Mouse (Mus musculus) cortical plate, adult 2 months (tissue): ENCODE results near the gene 4932438A13Rik. TPM values are rescaled to one million over a fixed set of nuclear protein-coding genes. Genes with fewer than 3 reads are reported as not detected.

Experiments
- H3K27ac ChIP-seq: fragments of 200-500 bp; 2 replicates; pipeline ENCODE4 v1.5.1; 2012; ENCODE audit warnings: low read length, control low read depth, inconsistent platforms; ENCODE audit not compliant: insufficient read depth
- H3K4me1 ChIP-seq: fragments of 200-500 bp; 2 replicates; pipeline ENCODE4 v1.6.1; 2011; ENCODE audit warnings: low read length; ENCODE audit not compliant: control insufficient read depth, insufficient read depth
- H3K4me3 ChIP-seq: fragments of 200-500 bp; 2 replicates; pipeline ENCODE4 v1.5.1; 2011; ENCODE audit warnings: mild to moderate bottlenecking, low read length, control low read depth; ENCODE audit not compliant: insufficient read depth
- CTCF ChIP-seq: fragments of 200-500 bp; IDR thresholded peaks from 2 replicates; pipeline ENCODE4 v1.5.1; 2011; ENCODE audit warnings: mild to moderate bottlenecking, control low read depth, low read length; ENCODE audit not compliant: insufficient read depth; ENCODE audit errors: extremely low read depth
- POLR2A ChIP-seq: fragments of 200-500 bp; IDR thresholded peaks from 2 replicates; pipeline ENCODE4 v1.6.1; 2011; ENCODE audit warnings: mild to moderate bottlenecking, low read length, control low read depth; ENCODE audit not compliant: insufficient read depth; ENCODE audit errors: extremely low read depth
- polyA plus RNA-seq: library from polyadenylated mRNA; depleted of rRNA; stranded (reverse); fragments of >200 nt; gene quantifications from 2 replicates; pipeline ENCODE4 v1.2.3, GENCODE M21; 2012

4932438A13Rik gene
- polyA plus RNA-seq, 1 experiment: 48.3 TPM

- H3K4me3 ChIP-seq: no peak overlapping the region
- TF ChIP-seq CTCF: peak; percentile 39
- TF ChIP-seq POLR2A: no peak
- H3K27ac ChIP-seq: no peak overlapping the region
- H3K4me1 ChIP-seq: peaks cover 2% of the 10 kb centered on the region; the same call in 1 of the 2 replicates
Observed at GRCm38 (mm10) chr3:36835525-36836203, 27.2 kb upstream of the 4932438A13Rik start.

GRCm38 (mm10) chr3:36836833-36837232 is 26.1 kb upstream of the 4932438A13Rik start:
- TF ChIP-seq POLR2A (no peak), CTCF (no peak)
- Histone ChIP-seq H3K4me3 (no peak overlapping the region), H3K27ac (no peak overlapping the region)

GRCm38 (mm10) chr3:36840650-36841555 is 22.0 kb upstream of the 4932438A13Rik start:
- peak; percentile 74 for TF ChIP-seq CTCF
- TF ChIP-seq POLR2A: no peak
- H3K4me3 ChIP-seq: no peak overlapping the region
- no peak overlapping the region for H3K27ac ChIP-seq
- H3K4me1 ChIP-seq: no peaks in the 10 kb centered on the region

More at GRCm38 (mm10) chr3:36836833-36837232, 26.1 kb upstream of the 4932438A13Rik start:
- H3K4me1 ChIP-seq: peaks cover under 1% of the 10 kb centered on the region; the same call in 1 of the 2 replicates

- TF ChIP-seq CTCF: no peak
- no peak for TF ChIP-seq POLR2A
- no peak overlapping the region for H3K27ac ChIP-seq
Observed at GRCm38 (mm10) chr3:36853733-36854440, 9.0 kb upstream of the 4932438A13Rik start.

GRCm38 (mm10) chr3:36861411-36862410 is 1.2 kb upstream of the 4932438A13Rik start:
- TF ChIP-seq CTCF (no peak), POLR2A (no peak)
- H3K27ac ChIP-seq: no peak overlapping the region
- H3K4me3 ChIP-seq: no peak overlapping the region; the same call in 1 of the 2 replicates
- no peaks in the 10 kb centered on the region; the same call in 1 of the 2 replicates for H3K4me1 ChIP-seq

More at GRCm38 (mm10) chr3:36853733-36854440, 9.0 kb upstream of the 4932438A13Rik start:
- H3K4me1 ChIP-seq: no peaks in the 10 kb centered on the region
- no peak overlapping the region for H3K4me3 ChIP-seq

GRCm38 (mm10) chr3:36863427-36863826 is 523 bp downstream of the 4932438A13Rik start:
- Histone ChIP-seq H3K27ac (no peak overlapping the region), H3K4me3 (peak overlapping the region; percentile 71), H3K4me1 (no peaks in the 10 kb centered on the region; the same call in 1 of the 2 replicates)
- TF ChIP-seq POLR2A: no peak
- no peak for TF ChIP-seq CTCF

- no peak for TF ChIP-seq POLR2A
- no peak for TF ChIP-seq CTCF
- Histone ChIP-seq H3K27ac (no peak overlapping the region), H3K4me1 (no peaks in the 10 kb centered on the region; the same call in 1 of the 2 replicates), H3K4me3 (peak overlapping the region; percentile 71)
Observed at GRCm38 (mm10) chr3:36863881-36864280, 977 bp downstream of the 4932438A13Rik start.

- TF ChIP-seq POLR2A: no peak
- H3K27ac ChIP-seq: no peak overlapping the region
- H3K4me3 ChIP-seq: no peak overlapping the region; the same call in 1 of the 2 replicates
Observed at GRCm38 (mm10) chr3:36864466-36864865, 1.6 kb downstream of the 4932438A13Rik start.

GRCm38 (mm10) chr3:36905372-36905771 is 42.5 kb downstream of the 4932438A13Rik start:
- TF ChIP-seq CTCF (no peak), POLR2A (no peak)
- Histone ChIP-seq H3K4me3 (no peak overlapping the region), H3K27ac (no peak overlapping the region), H3K4me1 (no peaks in the 10 kb centered on the region)

More at GRCm38 (mm10) chr3:36864466-36864865, 1.6 kb downstream of the 4932438A13Rik start:
- H3K4me1 ChIP-seq: no peaks in the 10 kb centered on the region; the same call in 1 of the 2 replicates
